Comparison of ENCODE assay signal across 19 mouse cellular contexts in the genomic region with DNA sequence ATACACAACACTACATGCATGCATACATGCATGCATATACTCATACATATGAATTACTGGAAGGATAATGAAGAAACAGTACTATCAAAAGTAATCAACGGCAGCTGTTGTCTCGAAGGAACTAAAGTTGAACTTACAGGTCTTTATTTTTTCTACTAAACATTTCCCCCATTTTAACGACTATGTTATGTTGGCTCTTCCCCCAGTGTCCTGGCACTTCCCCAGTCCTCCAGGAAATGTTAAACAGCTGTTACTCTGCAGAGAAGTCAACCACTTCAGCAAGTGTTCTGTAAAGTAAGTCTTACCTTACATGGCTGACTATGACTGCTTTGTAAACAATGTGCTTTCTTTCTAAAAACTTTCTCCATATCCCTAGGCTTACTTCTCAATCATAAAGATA. TPM values are rescaled to one million over a fixed set of nuclear protein-coding genes. Genes with fewer than 3 reads are reported as not detected.
A peak's percentile ranks its signal among the peaks of the same experiment; 100 is the strongest.
DNase-seq lines count a peak whose midpoint lies in the region; ATAC-seq and TF ChIP-seq lines count a peak whose summit lies in the region.
"Had no signal": no experiment of that assay in that cellular context is flagged by ENCODE, and none has a peak within 500 bp of the region (broad histone marks: within the 10 kb centered on the region; RNA-seq: fewer than 3 reads in every experiment).

No protein-coding gene starts in this region.

- H3K4me3 ChIP-seq in heart, embryonic 16.5 days (ENCODE audit: low read length) = no peak overlapping the region
- no peak overlapping the region for H3K4me3 ChIP-seq in lung, embryonic 15.5 days
- H3K4me3 ChIP-seq in lung, adult 2 months (replicated peaks; ENCODE audit: extremely low read depth, low read depth, low read length) = no peak overlapping the region
- no peak overlapping the region for H3K4me3 ChIP-seq in stomach, embryonic 14.5 days (ENCODE audit: low read depth, low read length)
- H3K4me3 ChIP-seq: erythroblast, embryonic 14.5 days; hindbrain, embryonic 13.5 days; midbrain, embryonic 15.5 days had no signal

- TF ChIP-seq POLR2A in lung, adult 2 months (IDR thresholded peaks at IDR 0.05; ENCODE audit: borderline replicate concordance, extremely low read depth, low read depth, low read length) = no peak

- no peak for DNase-seq in heart, postnatal 36 days
- no peak for DNase-seq in lung, adult 2 months
- peak; percentile 20 to 21 for DNase-seq in heart, postnatal 10 days
- DNase-seq in Muller cell, postnatal 12 days (ENCODE audit: inconsistent ontology term) = no peak
- DNase-seq in c-Kit-positive CD71-positive TER-119-positive erythroid progenitor cells, embryonic 14.5 days (ENCODE audit: low spot score) = no peak
- DNase-seq: adrenal gland, postnatal 10 days; cerebellum, adult 8-10 months; gastrocnemius, postnatal 10 days; kidney, adult 8-10 months; thymus, postnatal 4 days had no signal

- H3K4me1 ChIP-seq in heart, embryonic 16.5 days (ENCODE audit: control insufficient read depth, insufficient read depth, low read length) = peaks cover 20% of the 10 kb centered on the region
- H3K4me1 ChIP-seq in lung, embryonic 15.5 days = peaks cover 42% of the 10 kb centered on the region
- peaks cover 7% of the 10 kb centered on the region; the same call in 1 of the 2 replicates for H3K4me1 ChIP-seq in lung, adult 2 months (ENCODE audit: control insufficient read depth, insufficient read depth, low read length)
- peaks cover 14% of the 10 kb centered on the region; the same call in 1 of the 2 replicates for H3K4me1 ChIP-seq in stomach, embryonic 14.5 days (ENCODE audit: control insufficient read depth, insufficient read depth, low read length)

- no peaks in the 10 kb centered on the region for H3K36me3 ChIP-seq in heart, embryonic 16.5 days (ENCODE audit: control insufficient read depth, insufficient read depth)
- no peaks in the 10 kb centered on the region for H3K36me3 ChIP-seq in lung, embryonic 15.5 days
- H3K36me3 ChIP-seq in stomach, embryonic 14.5 days (ENCODE audit: control insufficient read depth, insufficient read depth, low read length) = no peaks in the 10 kb centered on the region
- H3K36me3 ChIP-seq: G1E; hindbrain, embryonic 13.5 days; midbrain, embryonic 15.5 days had no signal

- peak overlapping the region; percentile 93 for H3K27ac ChIP-seq in heart, embryonic 16.5 days (ENCODE audit: low read length)
- peak overlapping the region; percentile 94 for H3K27ac ChIP-seq in lung, embryonic 15.5 days
- H3K27ac ChIP-seq in stomach, embryonic 14.5 days (ENCODE audit: low read length) = peak overlapping the region; percentile 78; the same call in 1 of the 2 replicates
- H3K27ac ChIP-seq: hindbrain, embryonic 13.5 days; midbrain, embryonic 15.5 days had no signal

- no peak for ATAC-seq in heart, embryonic 16.5 days (replicated peaks; ENCODE audit: extremely low read depth, insufficient read depth, low FRiP score)
- no peak for ATAC-seq in lung, embryonic 15.5 days (ENCODE audit: borderline replicate concordance, extremely low read depth, low FRiP score, low TSS enrichment)
- ATAC-seq in stomach, embryonic 14.5 days (ENCODE audit: insufficient number of reproducible peaks, insufficient read depth, low FRiP score, low read depth) = no peak; the same call in 1 of the 2 replicates
- ATAC-seq: forebrain, embryonic 16.5 days had no signal

- no peaks in the 10 kb centered on the region for H3K9me3 ChIP-seq in heart, embryonic 16.5 days (replicated peaks; ENCODE audit: control insufficient read depth, low read length)
- H3K9me3 ChIP-seq in lung, embryonic 15.5 days = no peaks in the 10 kb centered on the region
- H3K9me3 ChIP-seq in stomach, embryonic 14.5 days (ENCODE audit: control insufficient read depth, low read depth, low read length) = no peaks in the 10 kb centered on the region
- H3K9me3 ChIP-seq: G1E; hindbrain, embryonic 13.5 days; midbrain, embryonic 15.5 days had no signal

- 44% methylated on average over 3 of the region's 3 CpGs for WGBS in heart, embryonic 16.5 days
- WGBS in lung, embryonic 15.5 days = 21% methylated on average over 3 of the region's 3 CpGs
- 24% methylated on average over 3 of the region's 3 CpGs for WGBS in lung, adult 2 months
- WGBS in stomach, embryonic 14.5 days = 33% methylated on average over 3 of the region's 3 CpGs

- no peak for TF ChIP-seq CTCF in lung, adult 2 months (IDR thresholded peaks at IDR 0.05; ENCODE audit: insufficient read depth, low read length)

- no peak overlapping the region for H3K9ac ChIP-seq in heart, embryonic 16.5 days (ENCODE audit: low read length)
- H3K9ac ChIP-seq in lung, embryonic 15.5 days = no peak overlapping the region
- no peak overlapping the region for H3K9ac ChIP-seq in stomach, embryonic 14.5 days (replicated peaks; ENCODE audit: low read depth, low read length)
- H3K9ac ChIP-seq: hindbrain, embryonic 13.5 days; midbrain, embryonic 15.5 days had no signal

- H3K27me3 ChIP-seq in heart, embryonic 16.5 days (ENCODE audit: control insufficient read depth, insufficient read depth, low read length) = no peaks in the 10 kb centered on the region
- H3K27me3 ChIP-seq in lung, embryonic 15.5 days = no peaks in the 10 kb centered on the region
- H3K27me3 ChIP-seq in stomach, embryonic 14.5 days (ENCODE audit: control insufficient read depth, insufficient read depth, low read length) = no peaks in the 10 kb centered on the region
- H3K27me3 ChIP-seq: hindbrain, embryonic 13.5 days; midbrain, embryonic 15.5 days had no signal

- no peak overlapping the region for H3K4me2 ChIP-seq in heart, embryonic 16.5 days (ENCODE audit: low read depth, low read length)
- no peak overlapping the region for H3K4me2 ChIP-seq in lung, embryonic 15.5 days
- no peak overlapping the region for H3K4me2 ChIP-seq in stomach, embryonic 14.5 days (replicated peaks; ENCODE audit: low read depth, low read length)
- H3K4me2 ChIP-seq: hindbrain, embryonic 13.5 days; liver, embryonic 11.5 days; midbrain, embryonic 15.5 days had no signal

- intact Hi-C loops in heart, postnatal 36 days (cut with DNase I) = loop anchor here (5.0 kb wide), 2 partner anchors 49 to 329 kb away; no protein-coding TSS in a partner anchor
- intact Hi-C loops in heart, postnatal 10 days (cut with DNase I) = loop anchor here (5.0 kb wide), 3 partner anchors 49 to 529 kb away; no protein-coding TSS in a partner anchor

RNA-seq across cellular contexts. Expression of a gene that starts 9.1 kb away (rescaled TPM):
- 3.3 and 6.1 TPM in 2 replicates for polyA plus RNA-seq in heart, embryonic 16.5 days (2015; fragmentation: Nextera tagmentation; extraction: Ambion mirVana)
- total RNA-seq in heart, postnatal 36 days (2021) = under 1 TPM; 0.22 to 0.28 TPM
- polyA plus RNA-seq in lung, embryonic 15.5 days (2015; fragmentation: Nextera tagmentation; extraction: Ambion mirVana) = 2.2 and 3.3 TPM in 2 replicates
- polyA plus RNA-seq in lung, adult 2 months (2012; rRNA removed) = 0.95 and 1.1 TPM in 2 replicates
- total RNA-seq in heart, postnatal 10 days (2021) = under 1 TPM; 0.12 to 0.24 TPM
- polyA plus RNA-seq in stomach, embryonic 14.5 days (2014; fragmentation: Nextera tagmentation; extraction: Ambion mirVana) = 3.6 and 4.4 TPM in 2 replicates
- polyA plus RNA-seq: erythroblast, embryonic 14.5 days; G1E had no signal

Comparison
In these comparisons a context has a peak if more than half of its experiments do, and no peak if none do; other contexts are left out.
1. DNase-seq: peak in heart, postnatal 10 days (2 of 2); none in heart, postnatal 36 days (0 of 2), lung, adult 2 months (single experiment), Muller cell, postnatal 12 days (single experiment) and c-Kit-positive CD71-positive TER-119-positive erythroid progenitor cells, embryonic 14.5 days (single experiment).
2. Peak in every context shown above with its lines, with median percentiles within 50 percentile points of each other: H3K27ac ChIP-seq.